ENCODE assay signal across 9 mouse cellular contexts in genomic region chr10:10471961-10472610, GRCm38 (mm10). TPM values are rescaled to one million over a fixed set of nuclear protein-coding genes. Genes with fewer than 3 reads are reported as not detected.
DNase-seq lines count a peak whose midpoint lies in the region; ATAC-seq and TF ChIP-seq lines count a peak whose summit lies in the region.
"Had no signal": no experiment of that assay in that cellular context is flagged by ENCODE, and none has a peak within 500 bp of the region (broad histone marks: within the 10 kb centered on the region; RNA-seq: fewer than 3 reads in every experiment).

Gene Adgb (minus strand): TSS chr10:10472326.

- peak; percentile 82 for DNase-seq in adrenal gland, postnatal 10 days
- peak; percentile 40 for DNase-seq in embryo, embryonic 11.5 days (ENCODE audit: low read depth, low spot score)
- peak; percentile 49 to 54 for DNase-seq in gastrocnemius, postnatal 36 days
- peak; percentile 80 for DNase-seq in intestine, embryonic 14.5 days (ENCODE audit: low spot score)
- peak; percentile 50 to 61 for DNase-seq in left cerebral cortex, adult 2 months (ENCODE audit: extremely low spot score in 1 of 2, low spot score in 2 of 2)
- peak; percentile 69 for DNase-seq in lung, postnatal 14 days
- peak; percentile 85 for DNase-seq in retina, postnatal 1 day

- peak; percentile 80; the same call in 1 of the 2 replicates for ATAC-seq in intestine, embryonic 14.5 days (replicated peaks; ENCODE audit: low FRiP score, low TSS enrichment, low read depth)
- ATAC-seq in inflammation-experienced regulatory T-cells, adult 6 months: no peak
- ATAC-seq: Patski had no signal

- peak within 1 kb of the TSS; percentile 22; the same call in 1 of the 2 replicates for H3K27ac ChIP-seq in intestine, embryonic 14.5 days (ENCODE audit: low read depth)
- H3K27ac ChIP-seq in left cerebral cortex, adult 2 months: no peak within 1 kb of the TSS

- H3K9me3 ChIP-seq in intestine, embryonic 14.5 days (ENCODE audit: control insufficient read depth, low read length): no peaks in the 10 kb centered on the region

- no peak for TF ChIP-seq CTCF in left cerebral cortex, adult 2 months (IDR thresholded peaks at IDR 0.05)

- peak within 1 kb of the TSS; percentile 11; the same call in 1 of the 2 replicates for H3K9ac ChIP-seq in intestine, embryonic 14.5 days (ENCODE audit: low read length)

- no peaks in the 10 kb centered on the region for H3K36me3 ChIP-seq in intestine, embryonic 14.5 days (ENCODE audit: control insufficient read depth, insufficient read depth, low read length)

- H3K4me2 ChIP-seq in intestine, embryonic 14.5 days (ENCODE audit: low read length): peak within 1 kb of the TSS; percentile 50

- intact Hi-C loops in gastrocnemius, postnatal 36 days (cut with DNase I): no loop called here
- intact Hi-C loops in left cerebral cortex, adult 2 months (cut with DNase I): no loop called here

- no peaks in the 10 kb centered on the region for H3K27me3 ChIP-seq in intestine, embryonic 14.5 days (replicated peaks; ENCODE audit: control insufficient read depth, insufficient read depth, low read length)
- H3K27me3 ChIP-seq: Patski had no signal

- peak within 1 kb of the TSS; percentile 26 for H3K4me3 ChIP-seq in intestine, embryonic 14.5 days (ENCODE audit: low read depth, low read length)
- H3K4me3 ChIP-seq in left cerebral cortex, adult 2 months: peak within 1 kb of the TSS; percentile 30

- peaks cover 8% of the 10 kb centered on the region; the same call in 1 of the 2 replicates for H3K4me1 ChIP-seq in intestine, embryonic 14.5 days (replicated peaks; ENCODE audit: control insufficient read depth, insufficient read depth, low read length)

- 5% methylated on average over 22 of the region's 22 CpGs for WGBS in intestine, embryonic 14.5 days

RNA-seq across cellular contexts. Expression of gene Adgb, which starts in this region (rescaled TPM):
- under 1 TPM; 0.55 to 0.75 TPM for total RNA-seq in adrenal gland, postnatal 10 days (2021)
- total RNA-seq in gastrocnemius, postnatal 36 days (2021): under 1 TPM in 1 of 2 experiments, not detected in 1; 0.08 TPM
- 0.03 and 0.18 TPM in 2 replicates for polyA plus RNA-seq in intestine, embryonic 14.5 days (2014; fragmentation: Nextera tagmentation; extraction: Ambion mirVana)
- total RNA-seq in left cerebral cortex, adult 2 months (2021): under 1 TPM; 0.32 to 0.56 TPM
- not detected for polyA plus RNA-seq in inflammation-experienced regulatory T-cells, adult 6 months (2017; shearing (Covaris generic))
- polyA plus RNA-seq: Patski had no signal

Comparison
In these comparisons a context has a peak if more than half of its experiments do, and no peak if none do; other contexts are left out.
1. Peak in DNase-seq in adrenal gland, postnatal 10 days; RNA of the gene not detected or under 1 TPM.
2. Peak in DNase-seq in gastrocnemius, postnatal 36 days; RNA of the gene not detected or under 1 TPM.
3. Peak in DNase-seq, ATAC-seq, H3K4me3 ChIP-seq, H3K27ac ChIP-seq, H3K9ac ChIP-seq and H3K4me2 ChIP-seq in intestine, embryonic 14.5 days; RNA of the gene not detected or under 1 TPM.
4. Peak in DNase-seq and H3K4me3 ChIP-seq in left cerebral cortex, adult 2 months; RNA of the gene not detected or under 1 TPM.